Mouse (Mus musculus) megakaryocyte progenitor cell, adult 5-6 weeks (primary cell): ENCODE results near the gene Auts2. TPM values are rescaled to one million over a fixed set of nuclear protein-coding genes. Genes with fewer than 3 reads are reported as not detected.

Experiments used
- ATAC-seq: replicated peaks from 2 replicates; pipeline ENCODE4 v1.8.0; 2016; ENCODE audit warnings: mild to moderate bottlenecking, moderate TSS enrichment, inconsistent platforms; ENCODE audit not compliant: poor library complexity
- total RNA-seq, 2 experiments: library from RNA; stranded (forward) in 1 of 2; stranded (reverse) in 1 of 2; fragments of 157-497, 149-512 nt in 1 of 2; fragments of 200-1000 nt in 1 of 2; gene quantifications; 2 replicates each; pipeline versions ENCODE4 v1.2.3 to v1.2.4; 2015 to 2017

Gene Auts2
- total RNA-seq, 2 experiments from 2014 or later: 3.9 to 15.0 TPM

DNA sequence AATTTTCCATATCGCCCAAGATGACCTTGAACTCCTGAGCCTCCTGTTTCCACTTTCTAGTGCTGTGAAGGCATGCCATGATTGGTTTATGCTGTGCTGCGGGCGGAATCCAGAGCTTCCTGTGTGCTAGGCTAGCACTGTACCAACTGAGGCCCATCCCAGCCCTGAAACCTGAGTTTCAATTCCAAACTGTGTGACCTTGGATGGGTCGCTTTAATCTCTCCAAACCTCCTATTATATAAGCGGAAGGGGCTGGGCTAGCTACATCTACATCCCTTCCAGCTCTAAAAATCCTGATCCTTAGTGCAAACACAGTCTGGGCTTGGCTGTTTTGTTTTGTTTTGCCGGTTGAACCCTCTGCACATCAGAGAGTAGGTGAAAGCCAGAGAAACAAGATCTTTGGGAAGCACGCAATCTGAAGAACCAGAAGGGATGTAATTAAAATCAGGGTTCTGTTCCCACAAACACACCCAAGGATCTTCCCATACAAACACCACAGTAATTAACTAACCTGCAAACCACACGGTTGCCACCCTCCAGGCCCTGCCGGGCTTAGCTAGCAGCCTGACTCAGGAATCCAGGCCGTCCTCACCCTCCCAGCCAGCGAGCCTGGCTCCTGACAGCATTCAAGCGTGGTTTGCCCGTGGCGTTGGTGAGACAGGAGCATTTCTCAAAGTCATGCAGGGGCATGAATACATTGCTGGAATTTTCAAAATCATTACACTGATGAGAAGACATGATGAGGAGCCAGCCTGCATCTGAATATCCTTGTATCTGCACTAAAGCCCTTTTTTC lies 985.4 kb downstream of the Auts2 start:
- ATAC-seq: no peak

DNA sequence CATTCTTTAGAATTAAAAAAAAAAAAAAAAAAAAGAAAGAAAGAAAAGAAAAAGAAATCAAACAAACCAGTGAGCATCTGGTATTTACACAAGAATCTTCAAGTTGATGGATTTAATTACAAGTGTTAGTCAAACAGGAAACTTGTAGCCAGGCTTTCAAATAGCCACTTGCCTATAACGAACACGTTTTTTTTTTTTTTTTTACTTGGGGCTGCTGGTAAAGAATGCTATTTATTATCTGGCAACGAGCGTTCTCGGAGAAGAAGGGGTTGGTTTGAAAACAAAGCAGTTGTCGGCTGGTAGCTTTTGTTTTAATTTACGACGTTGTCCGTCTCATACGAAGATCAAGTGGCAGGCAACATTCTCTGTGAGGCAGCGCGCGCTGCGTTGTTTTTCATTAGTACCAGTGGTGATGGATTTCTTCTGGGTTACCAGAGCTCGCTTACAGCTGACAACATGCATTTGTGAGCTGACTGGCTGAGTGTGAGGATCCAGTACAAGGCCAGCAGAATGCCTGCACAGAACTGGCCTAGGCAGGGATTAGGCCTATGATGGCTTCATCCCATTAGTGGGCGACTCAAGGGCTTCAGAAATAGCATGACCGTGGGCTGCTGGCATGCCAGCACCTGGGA lies 994.1 kb downstream of the Auts2 start:
- no peak for ATAC-seq

DNA sequence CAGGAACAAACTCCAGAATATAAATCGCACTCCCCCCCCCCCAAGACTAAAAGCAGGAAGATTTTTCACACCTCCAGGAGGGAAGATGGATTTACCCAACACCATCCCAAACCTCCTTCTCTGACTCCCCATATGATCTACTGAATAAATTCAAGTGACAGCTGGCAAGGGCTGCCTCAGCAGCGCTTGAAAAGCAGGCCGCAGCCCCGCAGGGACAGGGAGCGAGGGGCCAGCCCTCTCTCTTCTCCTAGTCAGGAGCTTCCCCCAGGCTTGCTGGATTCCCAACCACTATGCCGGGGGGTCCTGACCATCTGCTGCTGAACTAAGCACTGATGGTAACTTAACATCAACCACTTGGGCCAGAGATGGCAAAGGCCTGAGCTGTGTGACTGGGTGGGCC lies 995.2 kb downstream of the Auts2 start:
- no peak for ATAC-seq

DNA sequence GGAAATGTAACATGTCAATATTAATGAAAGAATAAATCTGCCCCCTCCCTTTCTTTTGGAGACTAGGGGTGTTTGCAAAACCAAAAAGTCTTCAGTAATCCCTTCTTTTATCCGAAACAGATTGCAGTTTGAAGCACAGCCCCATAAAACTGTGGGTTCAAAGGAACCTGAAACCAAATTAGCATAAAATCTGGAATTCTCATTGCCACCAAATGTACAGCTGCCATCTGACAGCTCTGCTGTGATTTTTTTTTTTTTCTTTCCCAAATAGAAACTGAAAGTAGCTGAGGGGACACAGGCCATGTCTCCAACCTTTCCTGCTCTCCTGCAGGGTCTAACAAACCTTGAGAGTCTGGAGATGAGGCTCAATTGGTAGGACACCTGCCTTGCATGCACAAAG lies 996.7 kb downstream of the Auts2 start:
- no peak for ATAC-seq

DNA sequence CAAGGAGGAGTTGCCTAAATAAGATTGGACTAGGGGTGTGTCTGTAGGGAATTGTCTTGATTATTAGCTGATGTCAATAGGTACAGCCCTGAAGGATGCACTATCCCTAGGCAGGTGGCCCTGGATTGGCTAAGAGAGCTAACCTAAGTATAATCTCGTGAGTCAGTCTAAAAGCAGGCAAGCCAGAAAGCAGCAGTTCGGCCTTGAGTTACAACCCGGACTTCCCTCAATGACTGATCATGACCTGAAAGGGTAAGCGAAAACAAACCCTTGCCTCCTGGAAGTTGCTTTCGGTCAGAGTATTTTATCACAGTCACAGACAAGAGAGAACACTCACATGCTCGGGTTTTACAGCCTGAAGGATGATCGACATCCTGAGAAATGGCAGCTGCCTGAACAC lies 998.8 kb downstream of the Auts2 start:
- no peak for ATAC-seq

DNA sequence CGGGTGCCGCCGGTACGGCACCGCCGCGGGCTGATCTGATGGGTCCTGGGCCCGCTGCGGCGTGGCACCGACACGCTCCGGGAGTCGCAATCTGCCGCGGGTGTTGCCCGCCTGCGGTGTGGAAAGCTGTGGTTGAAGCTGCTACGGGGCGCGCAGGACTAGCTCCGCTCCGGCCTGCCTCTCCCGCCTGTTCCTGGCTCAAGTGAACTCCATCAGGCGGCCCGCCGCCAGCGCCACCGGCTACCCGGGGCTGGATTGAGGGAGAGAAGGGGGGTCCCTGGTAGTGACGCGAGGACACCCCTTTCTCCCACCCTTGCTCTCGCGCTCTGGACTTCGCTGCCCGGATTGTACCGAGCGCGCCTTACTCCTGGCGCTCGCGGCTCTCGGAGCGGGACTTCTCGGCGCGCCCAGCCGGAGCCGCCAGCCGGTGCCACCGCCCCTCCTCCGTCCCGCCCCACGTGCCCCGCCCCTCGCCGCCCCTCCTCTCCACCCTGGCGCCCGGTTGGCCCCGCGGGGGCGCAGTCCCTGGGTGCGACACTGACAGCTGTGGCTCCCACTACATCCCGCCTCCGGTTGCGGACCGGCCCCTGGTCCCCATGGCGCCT lies 1004.7 kb downstream of the Auts2 start:
- ATAC-seq: peak; percentile 33

DNA sequence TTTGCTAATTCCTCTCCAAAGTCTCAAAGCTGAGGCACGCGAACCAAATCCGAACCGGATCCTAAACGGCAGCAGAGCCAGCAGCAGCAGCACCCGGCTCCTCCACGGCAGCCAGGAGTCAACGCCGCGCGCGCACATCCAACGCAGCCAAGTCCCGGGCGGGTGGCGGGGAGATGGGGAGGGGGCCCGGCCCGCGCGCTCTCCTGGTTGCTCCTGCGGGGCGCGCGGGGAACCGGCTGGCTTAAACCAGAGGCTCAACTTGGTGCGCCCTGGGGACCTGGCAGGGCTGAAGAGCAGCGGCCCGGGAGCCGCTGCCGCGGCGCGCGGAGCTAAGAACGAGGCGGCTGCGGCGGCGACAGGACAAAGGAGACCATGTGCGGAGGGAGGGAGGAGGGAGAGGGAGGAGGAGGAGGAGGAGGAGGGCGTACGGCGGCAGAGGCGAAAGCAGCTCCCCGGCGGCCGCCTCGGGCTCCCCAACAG lies 1005.3 kb downstream of the Auts2 start:
- ATAC-seq: no peak

DNA sequence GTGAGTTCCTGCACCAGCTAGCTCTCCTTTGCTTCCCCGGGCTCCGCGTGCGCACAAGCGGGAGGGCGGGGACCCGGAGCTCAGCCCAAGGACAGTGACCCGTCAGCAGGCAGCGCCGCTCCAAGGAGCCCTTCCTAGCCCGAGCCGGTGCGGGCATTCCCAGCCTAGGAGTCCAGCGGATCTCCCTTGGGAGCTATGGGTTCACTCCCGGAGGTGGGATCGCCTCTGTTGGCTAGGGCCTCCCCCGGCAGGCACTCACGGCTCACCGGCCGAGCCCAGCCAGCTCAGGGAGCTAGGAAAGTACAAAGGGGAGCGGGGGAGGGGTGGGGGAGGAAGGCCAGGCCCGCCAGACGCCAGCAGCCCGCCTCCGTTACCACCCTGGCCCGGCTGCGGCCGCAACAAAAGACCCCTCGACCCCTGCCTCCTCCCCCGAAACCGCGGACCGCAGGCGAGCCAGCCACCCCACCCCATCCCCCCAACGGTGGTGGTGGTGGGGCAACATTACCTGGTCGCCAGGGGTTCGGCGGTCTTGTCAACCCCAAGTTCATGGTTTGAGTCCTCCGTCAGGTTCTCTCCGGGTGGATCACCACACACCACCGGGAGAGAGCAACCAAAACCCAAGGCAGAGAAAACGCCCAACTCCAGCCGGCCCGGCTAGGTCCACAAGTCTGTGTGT lies 1005.9 kb downstream of the Auts2 start:
- ATAC-seq: peak; percentile 56

DNA sequence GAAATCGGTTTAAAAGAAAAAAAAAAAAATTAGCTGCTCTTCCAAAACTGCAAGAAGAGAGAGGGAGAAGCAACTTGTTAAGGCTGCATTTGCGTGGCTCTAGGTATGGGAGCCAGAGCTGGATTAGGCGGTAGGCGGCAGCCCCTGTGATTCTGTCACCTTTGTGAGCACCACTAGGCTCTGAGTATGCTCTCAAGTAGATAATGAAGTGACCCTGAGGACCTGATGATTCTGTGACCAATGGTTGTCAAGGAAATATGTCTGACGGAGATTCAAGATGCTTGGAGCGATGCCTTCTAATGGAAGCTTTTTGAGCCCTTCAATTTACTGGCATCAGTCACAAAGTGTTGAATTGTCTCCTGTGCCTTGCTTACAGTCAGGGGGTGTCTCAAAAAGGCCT lies 1007.4 kb downstream of the Auts2 start:
- ATAC-seq: no peak

DNA sequence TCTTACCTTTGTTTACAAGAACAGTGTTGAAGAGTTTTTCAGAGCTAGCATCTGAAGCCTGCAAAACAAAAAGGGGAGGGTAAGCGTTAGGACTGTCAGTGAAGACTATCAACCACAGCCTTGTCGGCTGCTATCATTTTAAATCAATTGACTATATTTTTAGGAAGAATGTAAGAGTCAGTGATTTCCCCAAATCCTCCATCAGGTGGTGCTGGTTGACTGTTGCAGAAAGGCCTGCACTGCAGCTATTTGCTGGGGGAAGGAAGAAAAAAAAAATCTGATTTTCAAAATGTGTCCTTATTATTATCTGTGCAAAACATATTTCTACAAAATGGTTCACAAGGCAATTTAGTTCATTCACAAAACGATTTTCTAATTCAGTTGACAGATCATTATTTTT lies 1009.3 kb downstream of the Auts2 start:
- peak; percentile 67 for ATAC-seq

DNA sequence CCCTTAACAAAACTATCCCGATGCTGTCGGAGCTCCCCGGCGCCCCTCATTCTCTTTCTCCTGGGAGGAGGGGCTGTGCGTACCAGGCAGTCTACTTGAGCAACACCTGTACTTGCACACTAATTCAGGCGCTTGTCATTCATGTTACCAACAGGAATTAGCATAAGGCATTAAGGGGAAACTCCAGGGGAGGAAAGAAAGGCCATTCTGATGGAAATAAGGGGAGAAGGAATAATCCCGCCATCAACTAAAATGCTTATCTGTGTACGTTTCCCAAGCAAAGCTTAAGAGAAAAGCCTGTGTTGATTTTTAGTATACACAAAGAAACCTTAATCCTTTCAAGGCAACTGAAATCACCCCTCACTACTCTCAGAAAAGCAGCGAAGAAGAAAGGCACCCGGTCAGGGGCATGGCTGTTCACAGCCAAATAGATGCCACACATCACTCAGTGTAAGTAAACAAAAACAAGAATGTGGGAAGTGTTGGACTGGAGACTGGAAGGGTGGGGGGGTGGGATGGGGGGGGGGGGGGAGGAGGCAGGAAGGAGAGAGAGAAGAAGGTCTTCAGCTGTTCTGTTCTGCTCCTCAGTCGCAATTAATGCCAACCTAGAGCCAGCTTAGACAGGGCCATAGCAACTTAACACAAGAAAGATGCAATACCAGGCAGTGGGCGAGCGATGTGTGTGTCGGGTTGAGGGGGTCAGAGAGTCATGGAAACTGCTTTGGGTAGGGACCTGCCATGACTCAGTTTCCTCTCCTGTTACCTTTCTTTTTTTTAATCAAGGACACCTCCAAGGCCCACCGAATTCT lies 1011.2 kb downstream of the Auts2 start:
- ATAC-seq: no peak

DNA sequence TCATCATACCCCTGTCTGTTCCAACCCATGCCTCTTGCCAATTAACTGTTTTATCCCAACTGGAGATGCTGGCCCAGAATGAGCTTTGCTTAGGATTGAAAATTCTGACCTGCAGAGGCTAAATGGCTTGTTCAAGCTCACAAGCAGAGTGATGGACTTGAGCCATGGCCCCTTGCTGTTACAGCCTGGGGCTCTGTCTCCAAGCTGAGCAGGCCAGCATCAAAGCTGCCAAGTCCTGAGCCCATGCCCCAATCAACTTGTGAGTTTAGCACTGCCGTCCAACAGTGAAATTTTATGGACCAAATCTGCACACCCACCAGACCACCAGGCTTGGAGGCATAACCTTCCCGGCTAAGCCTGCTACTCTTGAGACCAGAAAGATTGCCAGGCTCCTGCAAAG lies 1012.3 kb downstream of the Auts2 start:
- no peak for ATAC-seq

DNA sequence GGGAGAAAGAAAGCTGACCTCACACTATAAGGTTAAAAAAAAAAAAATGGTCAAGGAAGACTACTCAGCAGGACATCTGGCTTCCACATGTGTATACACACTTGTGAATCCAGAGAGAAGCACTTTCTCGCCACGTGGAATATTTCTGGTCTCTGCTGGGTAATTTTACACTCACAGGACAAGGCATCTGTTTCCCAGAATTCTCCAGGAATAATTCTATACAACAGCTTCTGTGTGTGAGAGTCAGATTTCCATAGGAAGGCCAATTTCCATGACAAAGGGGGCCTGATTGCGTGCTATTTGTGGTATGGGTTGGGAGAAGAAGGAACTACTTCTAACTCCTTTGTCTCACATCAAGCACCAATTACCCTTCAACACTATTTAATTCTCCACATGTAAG lies 1016.5 kb downstream of the Auts2 start:
- ATAC-seq: no peak

DNA sequence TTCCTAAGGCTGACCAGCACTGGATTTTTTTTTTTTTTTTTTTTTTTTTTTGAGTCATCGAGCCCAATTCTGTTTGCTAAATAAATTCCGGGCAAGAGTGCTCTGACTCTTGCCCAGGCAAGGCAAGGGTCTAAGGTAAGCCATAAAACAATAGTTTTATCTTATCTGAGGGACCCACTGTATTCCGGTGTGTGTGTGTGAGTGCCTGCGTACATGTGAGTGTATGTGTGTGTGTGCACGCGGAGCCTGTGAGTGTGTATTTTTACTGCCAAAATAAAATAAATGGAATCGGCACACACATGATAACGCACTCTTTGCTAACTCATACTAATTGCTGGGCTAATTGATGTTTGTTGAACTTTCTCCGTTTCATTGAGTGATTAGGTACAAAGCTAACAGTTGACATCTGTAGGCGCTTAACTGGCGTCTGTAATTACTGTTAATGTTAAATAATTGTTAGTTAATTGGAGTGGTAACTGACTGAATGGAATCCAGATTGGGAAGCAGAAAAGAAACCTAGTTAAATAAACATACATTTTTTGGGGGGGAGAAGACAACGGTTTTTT lies 1018.2 kb downstream of the Auts2 start:
- ATAC-seq: no peak

DNA sequence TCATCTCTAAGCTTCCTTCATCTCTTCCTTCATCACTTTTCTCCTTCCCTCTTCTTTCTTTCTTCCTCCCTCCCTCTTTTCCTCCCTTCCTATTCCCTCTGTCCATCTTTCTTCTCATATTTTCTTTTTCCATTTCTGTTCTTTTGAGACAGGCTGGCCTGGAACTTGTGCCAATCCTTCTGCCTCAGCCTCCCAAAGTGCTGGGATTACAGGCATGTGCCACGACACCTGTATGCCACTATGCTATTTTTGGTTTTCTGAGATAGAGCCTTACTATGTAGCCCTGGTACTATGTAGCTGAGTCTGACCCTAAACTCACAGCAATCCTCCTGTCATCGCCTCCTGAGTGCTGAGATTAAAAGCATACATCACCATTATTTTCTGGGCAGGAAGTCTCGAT lies 1023.6 kb downstream of the Auts2 start:
- ATAC-seq: no peak

DNA sequence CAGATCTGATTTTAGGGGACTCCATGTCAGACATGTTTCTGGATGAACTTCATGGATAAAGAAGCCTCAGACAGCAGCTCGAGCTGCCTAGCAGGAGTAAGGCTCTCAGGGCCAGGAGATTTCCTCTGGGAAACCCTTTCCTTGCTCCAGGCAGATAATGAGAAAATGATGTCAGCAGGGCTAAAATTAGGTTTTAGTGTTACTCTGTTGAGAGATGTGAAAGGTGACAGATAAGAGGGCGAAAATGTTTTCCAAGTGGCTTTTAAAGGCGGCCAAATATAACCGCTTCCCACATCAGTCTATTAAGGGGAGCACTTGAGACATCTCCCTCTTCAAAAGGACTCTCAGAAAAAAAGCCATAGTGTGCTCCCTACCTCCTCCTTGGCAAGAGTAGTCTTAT lies 1025.5 kb downstream of the Auts2 start:
- no peak for ATAC-seq

DNA sequence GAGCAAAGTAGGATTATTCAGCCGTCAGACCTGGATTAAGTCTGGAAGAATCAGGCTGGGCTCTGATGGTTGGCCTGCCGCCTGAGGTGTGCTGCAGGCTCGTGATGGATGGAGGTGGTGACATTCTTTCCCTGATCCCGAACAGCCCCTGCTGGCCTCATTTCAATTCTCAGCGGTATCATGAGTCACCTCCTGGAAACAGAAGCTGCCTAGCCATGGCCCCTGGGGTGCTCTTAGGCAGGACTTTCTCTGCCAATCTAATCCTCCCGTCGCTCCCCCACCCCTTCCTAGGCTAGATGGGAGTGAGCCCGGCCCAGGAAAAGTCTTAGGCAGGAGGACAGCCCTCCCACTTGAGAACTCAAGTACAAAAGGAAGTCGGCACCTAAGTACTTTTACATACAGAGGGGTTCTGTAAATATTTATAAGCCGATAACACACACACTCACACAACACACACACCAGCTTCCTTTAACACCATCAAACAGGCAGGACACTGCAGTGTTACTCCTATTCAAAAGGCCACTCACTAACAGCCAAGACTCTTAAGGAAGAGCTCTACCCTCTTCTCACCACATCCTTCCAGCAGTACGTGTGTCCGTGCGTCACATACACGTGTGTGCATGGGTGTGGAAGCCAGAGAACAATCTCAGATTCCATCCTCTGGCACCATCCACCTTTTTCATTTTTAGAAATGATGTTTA lies 1027.3 kb downstream of the Auts2 start:
- ATAC-seq: no peak

DNA sequence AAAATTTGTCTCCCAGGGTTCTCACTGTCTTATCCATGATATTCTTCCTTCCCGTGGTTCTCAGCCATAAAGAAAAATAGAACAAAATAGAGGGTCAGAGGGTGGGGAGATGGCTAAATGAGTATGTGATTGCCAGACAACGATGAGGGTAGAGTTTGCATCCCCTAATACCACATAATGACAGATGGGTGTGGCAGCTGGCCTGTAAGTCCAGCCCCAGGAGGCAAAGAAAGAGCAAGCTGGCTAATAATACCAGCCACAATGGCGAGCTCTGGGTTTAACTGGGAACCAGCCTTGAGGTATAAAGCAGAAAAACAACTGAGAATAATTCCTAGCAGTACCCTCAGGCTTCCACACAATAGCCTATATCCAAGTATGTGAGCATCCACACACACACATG lies 1029.4 kb downstream of the Auts2 start:
- ATAC-seq: no peak

DNA sequence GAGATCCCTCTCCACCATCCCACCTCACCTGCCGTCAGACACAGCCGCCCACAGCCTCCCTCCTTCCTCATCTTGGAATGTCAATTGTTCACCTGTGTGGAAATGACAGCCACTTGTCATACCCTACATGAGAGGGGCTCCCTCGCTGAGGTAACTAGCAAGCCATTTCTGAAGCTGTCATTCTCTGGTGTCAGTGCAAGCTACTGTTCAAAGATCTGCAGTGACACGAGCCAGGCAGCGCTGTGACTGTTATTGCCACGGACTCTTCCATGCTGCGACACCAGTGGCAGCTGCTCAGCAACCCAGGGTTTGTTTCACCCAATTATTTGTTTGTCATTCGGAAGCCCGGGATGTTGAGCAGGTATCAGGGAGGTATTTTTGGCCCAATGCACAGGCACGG lies 1030.5 kb downstream of the Auts2 start:
- ATAC-seq: no peak

DNA sequence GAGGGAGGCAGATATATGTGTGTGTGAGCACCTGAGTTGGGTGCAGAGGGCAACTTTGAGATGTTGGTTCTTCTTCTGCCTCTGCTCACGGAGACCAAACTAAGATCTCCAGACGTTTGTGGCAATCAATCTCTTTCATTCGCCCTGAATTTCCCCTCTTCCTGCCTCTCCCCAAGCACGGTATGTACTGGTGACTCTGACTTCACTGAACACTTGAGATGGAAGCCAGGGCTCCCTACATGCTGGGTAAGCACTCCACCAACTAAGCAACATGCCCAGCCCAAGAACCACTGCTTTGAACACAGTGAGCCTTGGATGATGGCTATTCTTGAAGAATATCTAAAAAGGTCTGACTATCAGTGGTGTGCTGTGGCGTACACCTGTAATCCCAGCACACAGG lies 1032.5 kb downstream of the Auts2 start:
- ATAC-seq: no peak
